8 mouse cellular contexts compared by ENCODE assay signal in the genomic region with DNA sequence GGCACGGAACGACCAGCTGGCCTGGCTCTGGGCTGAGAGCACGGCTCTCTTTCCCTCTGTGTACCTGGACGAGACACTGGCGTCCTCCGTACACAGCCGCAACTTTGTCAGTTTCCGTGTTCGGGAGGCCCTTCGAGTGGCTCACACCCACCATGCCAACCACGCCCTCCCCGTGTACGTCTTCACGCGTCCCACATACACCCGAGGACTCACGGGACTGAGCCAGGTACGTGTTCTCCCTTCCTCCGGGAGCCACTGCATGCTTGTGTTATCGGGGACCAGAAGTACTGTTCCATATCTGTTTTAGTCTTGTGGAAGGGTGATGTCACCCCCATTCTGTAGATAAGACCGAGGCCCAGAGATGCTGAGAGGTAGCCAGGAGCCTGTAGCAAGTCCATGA. TPM values are rescaled to one million over a fixed set of nuclear protein-coding genes. Genes with fewer than 3 reads are reported as not detected.
DNase-seq lines count a peak whose midpoint lies in the region; ATAC-seq and TF ChIP-seq lines count a peak whose summit lies in the region.

No protein-coding gene starts in this region.

- intact Hi-C loops in left cerebral cortex, postnatal 10 days (cut with DNase I): no loop called here

- H3K4me1 ChIP-seq in lung, embryonic 16.5 days (replicated peaks; ENCODE audit: control insufficient read depth, insufficient read depth, low read length): peaks cover 40% of the 10 kb centered on the region
- H3K4me1 ChIP-seq in forebrain, postnatal 0 days (ENCODE audit: insufficient read depth): peaks cover 24% of the 10 kb centered on the region
- peaks cover 45 to 58% of the 10 kb centered on the region in 2 experiments for H3K4me1 ChIP-seq in liver, embryonic 14.5 days (replicated peaks; ENCODE audit: control insufficient read depth in 2 of 2, insufficient read depth in 2 of 2, low read length in 1 of 2)

- TF ChIP-seq CTCF in forebrain, postnatal 0 days (IDR thresholded peaks at IDR 0.05; ENCODE audit: low read depth): no peak
- no peak for TF ChIP-seq CTCF in liver, embryonic 14.5 days (IDR thresholded peaks at IDR 0.05; ENCODE audit: low read depth)

- peak overlapping the region; percentile 71 for H3K4me2 ChIP-seq in lung, embryonic 16.5 days (ENCODE audit: low read depth, low read length)
- peak overlapping the region; percentile 76 for H3K4me2 ChIP-seq in forebrain, postnatal 0 days (ENCODE audit: low read depth)
- peak overlapping the region; percentile 85 for H3K4me2 ChIP-seq in liver, embryonic 14.5 days (ENCODE audit: low read depth)

- no peak for ATAC-seq in lung, embryonic 16.5 days (ENCODE audit: low read depth)
- no peak for ATAC-seq in forebrain, postnatal 0 days
- ATAC-seq in liver, embryonic 14.5 days (ENCODE audit: insufficient read depth): peak; percentile 71

- 62% methylated on average over 21 of the region's 21 CpGs for WGBS in lung, embryonic 16.5 days
- 94% methylated on average over 21 of the region's 21 CpGs for WGBS in forebrain, postnatal 0 days
- WGBS in liver, embryonic 14.5 days (ENCODE audit: insufficient replicate concordance): 38% methylated on average over 21 of the region's 21 CpGs

- no peak for DNase-seq in lung, postnatal 10 days
- DNase-seq in forebrain, postnatal 0 days: no peak
- DNase-seq in liver, embryonic 14.5 days (ENCODE audit: low read depth in 3 of 3, low spot score in 3 of 3): peak; percentile 70 to 81 (median 75)
- no peak for DNase-seq in left cerebral cortex, postnatal 10 days (ENCODE audit: extremely low spot score in 1 of 2, low spot score in 2 of 2)
- DNase-seq in gastrocnemius, adult 18-20 months (ENCODE audit: low spot score): no peak
- no peak for DNase-seq in ovary, postnatal 36 days (ENCODE audit: low spot score)
- DNase-seq in adrenal gland, postnatal 10 days: no peak

- H3K9me3 ChIP-seq in lung, embryonic 16.5 days (ENCODE audit: control insufficient read depth, low read length): no peaks in the 10 kb centered on the region
- no peaks in the 10 kb centered on the region for H3K9me3 ChIP-seq in forebrain, postnatal 0 days (ENCODE audit: low read length)
- H3K9me3 ChIP-seq in liver, embryonic 14.5 days (ENCODE audit: control insufficient read depth, low read length): no peaks in the 10 kb centered on the region

- no peak overlapping the region for H3K27ac ChIP-seq in lung, embryonic 16.5 days (ENCODE audit: low read length)
- H3K27ac ChIP-seq in forebrain, postnatal 0 days (ENCODE audit: low read depth, low read length): 0 out of 2 replicates have a peak overlapping the region, but pooled peaks have one; percentile 4
- H3K27ac ChIP-seq in liver, embryonic 14.5 days: peak overlapping the region; percentile 84

- H3K27me3 ChIP-seq in lung, embryonic 16.5 days (ENCODE audit: control insufficient read depth, insufficient read depth, low read depth, low read length): no peaks in the 10 kb centered on the region
- no peaks in the 10 kb centered on the region for H3K27me3 ChIP-seq in forebrain, postnatal 0 days (ENCODE audit: insufficient read depth, low read length)
- no peaks in the 10 kb centered on the region for H3K27me3 ChIP-seq in liver, embryonic 14.5 days (ENCODE audit: control insufficient read depth, insufficient read depth, low read length)

- H3K9ac ChIP-seq in lung, embryonic 16.5 days (ENCODE audit: low read length): peak overlapping the region; percentile 81
- no peak overlapping the region for H3K9ac ChIP-seq in forebrain, postnatal 0 days
- peak overlapping the region; percentile 87 for H3K9ac ChIP-seq in liver, embryonic 14.5 days (replicated peaks)

- peaks cover 18% of the 10 kb centered on the region for H3K36me3 ChIP-seq in lung, embryonic 16.5 days (ENCODE audit: control insufficient read depth, insufficient read depth, low read length)
- peaks cover 34% of the 10 kb centered on the region for H3K36me3 ChIP-seq in forebrain, postnatal 0 days (ENCODE audit: insufficient read depth)
- H3K36me3 ChIP-seq in liver, embryonic 14.5 days (replicated peaks; ENCODE audit: control insufficient read depth, insufficient read depth, low read depth): peaks cover 12% of the 10 kb centered on the region

- TF ChIP-seq EP300 in liver, embryonic 14.5 days (IDR thresholded peaks at IDR 0.05; ENCODE audit: low read depth): peak; percentile 89

- peak overlapping the region; percentile 66 for H3K4me3 ChIP-seq in lung, embryonic 16.5 days (ENCODE audit: low read length)
- 0 out of 2 replicates have a peak overlapping the region, but pooled peaks have one; percentile 63 for H3K4me3 ChIP-seq in forebrain, postnatal 0 days (ENCODE audit: low read depth, low read length)
- H3K4me3 ChIP-seq in liver, embryonic 14.5 days (ENCODE audit: insufficient read depth in 1 of 2, low read depth in 2 of 2, low read length in 2 of 2): peak overlapping the region; percentile 86 to 88

RNA-seq across cellular contexts. Expression of gene Hyal2, which starts 3.1 kb away (rescaled TPM):
- polyA plus RNA-seq in lung, embryonic 16.5 days (2015; fragmentation: Nextera tagmentation; extraction: Ambion mirVana): 101 and 102 TPM in 2 replicates
- 48.5 and 51.5 TPM in 2 replicates for total RNA-seq in forebrain, postnatal 0 days (2014; rRNA removed)
- 42.2 and 43.1 TPM in 2 replicates for polyA plus RNA-seq in forebrain, postnatal 0 days (2015; fragmentation: Nextera tagmentation; extraction: Ambion mirVana)
- 19.9 and 26.2 TPM in 2 replicates for polyA plus RNA-seq in liver, embryonic 14.5 days (2012; rRNA removed)
- polyA plus RNA-seq in liver, embryonic 14.5 days (2014; fragmentation: Nextera tagmentation; extraction: Ambion mirVana): 47.0 and 51.3 TPM in 2 replicates
- total RNA-seq in left cerebral cortex, postnatal 10 days (2021): 10 to 100 TPM; 13.2 to 20.1 TPM
- total RNA-seq in gastrocnemius, adult 18-20 months (2021): 10 to 100 TPM; 14.0 to 25.3 TPM
- total RNA-seq in adrenal gland, postnatal 10 days (2021): 10 to 100 TPM; 40.2 to 47.6 TPM

RNA-seq across cellular contexts. Expression of gene Hyal1, which starts 5.9 kb away (rescaled TPM):
- 10.1 and 13.8 TPM in 2 replicates for polyA plus RNA-seq in lung, embryonic 16.5 days (2015; fragmentation: Nextera tagmentation; extraction: Ambion mirVana)
- total RNA-seq in forebrain, postnatal 0 days (2014; rRNA removed): 3.5 and 3.9 TPM in 2 replicates
- 1.9 and 2.0 TPM in 2 replicates for polyA plus RNA-seq in forebrain, postnatal 0 days (2015; fragmentation: Nextera tagmentation; extraction: Ambion mirVana)
- 1.2 and 1.3 TPM in 2 replicates for polyA plus RNA-seq in liver, embryonic 14.5 days (2012; rRNA removed)
- polyA plus RNA-seq in liver, embryonic 14.5 days (2014; fragmentation: Nextera tagmentation; extraction: Ambion mirVana): 1.2 and 1.4 TPM in 2 replicates
- total RNA-seq in left cerebral cortex, postnatal 10 days (2021): 1 to 10 TPM; 3.1 to 4.3 TPM
- 1 to 10 TPM; 1.4 to 1.5 TPM for total RNA-seq in gastrocnemius, adult 18-20 months (2021)
- 1 to 10 TPM; 8.9 to 9.3 TPM for total RNA-seq in adrenal gland, postnatal 10 days (2021)

RNA-seq across cellular contexts. Expression of gene Tusc2, which starts 7.8 kb away (rescaled TPM):
- polyA plus RNA-seq in lung, embryonic 16.5 days (2015; fragmentation: Nextera tagmentation; extraction: Ambion mirVana): 35.6 and 41.6 TPM in 2 replicates
- total RNA-seq in forebrain, postnatal 0 days (2014; rRNA removed): 109 and 118 TPM in 2 replicates
- 128 and 129 TPM in 2 replicates for polyA plus RNA-seq in forebrain, postnatal 0 days (2015; fragmentation: Nextera tagmentation; extraction: Ambion mirVana)
- 20.3 and 22.6 TPM in 2 replicates for polyA plus RNA-seq in liver, embryonic 14.5 days (2012; rRNA removed)
- polyA plus RNA-seq in liver, embryonic 14.5 days (2014; fragmentation: Nextera tagmentation; extraction: Ambion mirVana): 39.7 and 40.4 TPM in 2 replicates
- total RNA-seq in left cerebral cortex, postnatal 10 days (2021): 10 to 100 TPM; 71.6 to 76.6 TPM
- 10 to 100 TPM; 38.7 to 40.9 TPM for total RNA-seq in gastrocnemius, adult 18-20 months (2021)
- total RNA-seq in adrenal gland, postnatal 10 days (2021): 10 to 100 TPM; 35.2 to 35.4 TPM

RNA-seq across cellular contexts. Expression of gene Naa80, which starts 7.8 kb away (rescaled TPM):
- 22.3 and 23.0 TPM in 2 replicates for polyA plus RNA-seq in lung, embryonic 16.5 days (2015; fragmentation: Nextera tagmentation; extraction: Ambion mirVana)
- total RNA-seq in forebrain, postnatal 0 days (2014; rRNA removed): 15.8 and 27.0 TPM in 2 replicates
- polyA plus RNA-seq in forebrain, postnatal 0 days (2015; fragmentation: Nextera tagmentation; extraction: Ambion mirVana): 18.8 and 21.3 TPM in 2 replicates
- polyA plus RNA-seq in liver, embryonic 14.5 days (2012; rRNA removed): 11.4 and 16.9 TPM in 2 replicates
- 8.9 and 11.8 TPM in 2 replicates for polyA plus RNA-seq in liver, embryonic 14.5 days (2014; fragmentation: Nextera tagmentation; extraction: Ambion mirVana)
- total RNA-seq in left cerebral cortex, postnatal 10 days (2021): 1 to 10 TPM; 9.3 to 9.8 TPM
- 10 to 100 TPM; 14.0 to 15.3 TPM for total RNA-seq in gastrocnemius, adult 18-20 months (2021)
- total RNA-seq in adrenal gland, postnatal 10 days (2021): 10 to 100 TPM; 17.7 to 20.6 TPM

RNA-seq across cellular contexts. Expression of gene Hyal3, which starts 9.8 kb away (rescaled TPM):
- 0.97 and 1.6 TPM in 2 replicates for polyA plus RNA-seq in lung, embryonic 16.5 days (2015; fragmentation: Nextera tagmentation; extraction: Ambion mirVana)
- 1.00 and 2.9 TPM in 2 replicates for total RNA-seq in forebrain, postnatal 0 days (2014; rRNA removed)
- 1.3 and 1.5 TPM in 2 replicates for polyA plus RNA-seq in forebrain, postnatal 0 days (2015; fragmentation: Nextera tagmentation; extraction: Ambion mirVana)
- 0.45 and 0.80 TPM in 2 replicates for polyA plus RNA-seq in liver, embryonic 14.5 days (2012; rRNA removed)
- polyA plus RNA-seq in liver, embryonic 14.5 days (2014; fragmentation: Nextera tagmentation; extraction: Ambion mirVana): 0.69 and 0.87 TPM in 2 replicates
- 1 to 10 TPM in 1 of 2 experiments, under 1 TPM in 1; 0.99 to 1.4 TPM for total RNA-seq in left cerebral cortex, postnatal 10 days (2021)
- under 1 TPM; 0.19 to 0.23 TPM for total RNA-seq in gastrocnemius, adult 18-20 months (2021)
- 1 to 10 TPM; 1.0 to 1.2 TPM for total RNA-seq in adrenal gland, postnatal 10 days (2021)

Comparison
In these comparisons a context has a peak if more than half of its experiments do, and no peak if none do; other contexts are left out.
1. DNase-seq: peak in liver, embryonic 14.5 days (3 of 3); none in lung, postnatal 10 days (single experiment), forebrain, postnatal 0 days (single experiment), left cerebral cortex, postnatal 10 days (0 of 2), gastrocnemius, adult 18-20 months (single experiment), ovary, postnatal 36 days (single experiment) and adrenal gland, postnatal 10 days (single experiment).
2. Peak in every context shown above with its lines, with median percentiles within 50 percentile points of each other: H3K4me2 ChIP-seq and H3K4me3 ChIP-seq.